Mouse (Mus musculus) hindbrain, embryonic 11.5 days (tissue): ENCODE data around the gene Rccd1. TPM values are rescaled to one million over a fixed set of nuclear protein-coding genes. Genes with fewer than 3 reads are reported as not detected.

ENCODE experiments used
- ATAC-seq: fragments of 200-750 bp; cut with Nextera tagmentation; 2 replicates; pipeline ENCODE4 v1.8.0; 2017; ENCODE audit warnings: mild to moderate bottlenecking, moderate TSS enrichment, moderate library complexity; ENCODE audit not compliant: low FRiP score
- DNase-seq: peaks from one replicate; pipeline ENCODE4 v3.0.0-alpha.2; 2015; ENCODE audit warnings: low spot score
- H3K27ac ChIP-seq: fragments of 300-500 bp; sonication (generic); 2 replicates; pipeline ENCODE4 v1.5.1; 2014; ENCODE audit warnings: mild to moderate bottlenecking, low read depth, low read length
- H3K27me3 ChIP-seq: fragments of 300-500 bp; sonication (generic); 2 replicates; pipeline ENCODE4 v1.6.1; 2014; ENCODE audit warnings: mild to moderate bottlenecking, low read length, moderate library complexity, mixed read lengths; ENCODE audit not compliant: control insufficient read depth, insufficient read depth
- H3K36me3 ChIP-seq: fragments of 300-500 bp; sonication (generic); 2 replicates; pipeline ENCODE4 v1.6.1; 2014; ENCODE audit warnings: mild to moderate bottlenecking, low read length, moderate library complexity, mixed read lengths; ENCODE audit not compliant: control insufficient read depth, insufficient read depth
- H3K4me1 ChIP-seq: fragments of 300-500 bp; sonication (generic); replicated peaks from 2 replicates; pipeline ENCODE4 v1.6.1; 2014; ENCODE audit warnings: low read length, mixed read lengths; ENCODE audit not compliant: control insufficient read depth, insufficient read depth
- H3K4me2 ChIP-seq: fragments of 300-500 bp; sonication (generic); replicated peaks from 2 replicates; pipeline ENCODE4 v1.6.1; 2014; ENCODE audit warnings: mild to moderate bottlenecking, low read depth, low read length
- H3K4me3 ChIP-seq: fragments of 300-500 bp; sonication (generic); 2 replicates; pipeline ENCODE4 v1.5.1; 2014; ENCODE audit warnings: low read depth, low read length
- H3K9ac ChIP-seq: fragments of 300-500 bp; sonication (generic); 2 replicates; pipeline ENCODE4 v1.6.1; 2014; ENCODE audit warnings: low read depth, low read length
- H3K9me3 ChIP-seq: fragments of 300-500 bp; sonication (generic); 2 replicates; pipeline ENCODE4 v1.6.1; 2016; ENCODE audit warnings: low read length; ENCODE audit not compliant: control insufficient read depth
- WGBS: fragments of 180-500 bp; shearing (Covaris S2); extraction: QIAGEN DNeasy Blood & Tissue Kit; methylation state at CpG from one replicate; pipeline ENCODE4 v1.1.7; 2014; 5-methylcytosine and 5-hydroxymethylcytosine counted together
- polyA plus RNA-seq: library from polyadenylated mRNA; unstranded; fragments of >200 nt; fragmentation: Nextera tagmentation; extraction: Ambion mirVana; gene quantifications from 2 replicates; pipeline ENCODE4 v1.2.1, GENCODE M21; 2014

Rccd1 gene
- polyA plus RNA-seq: 10.1 and 11.7 TPM in 2 replicates

- Histone ChIP-seq H3K4me2 (peak within 1 kb of the TSS; percentile 72), H3K4me1 (peaks cover 3% of the 10 kb centered on the region; the same call in 1 of the 2 replicates), H3K27ac (peak within 1 kb of the TSS; percentile 33; the same call in 1 of the 2 replicates), H3K27me3 (no peaks in the 10 kb centered on the region), H3K9me3 (no peaks in the 10 kb centered on the region), H3K4me3 (peak within 1 kb of the TSS; percentile 42), H3K9ac (peak within 1 kb of the TSS; percentile 76), H3K36me3 (peaks cover 9% of the 10 kb centered on the region; the same call in 1 of the 2 replicates)
- WGBS: 3% methylated on average over 38 of the region's 38 CpGs
- DNase-seq (peak; percentile 95), ATAC-seq (peak; percentile 99)
These were observed at the start of gene Rccd1 for GRCm38 (mm10) chr7:80324043-80324815. TSS of gene Rccd1 (minus strand) at chr7:80324454.

GRCm38 (mm10) chr7:80373850-80374249 is 49.6 kb upstream of the Rccd1 start:
- WGBS: 85% methylated on average over 12 of the region's 12 CpGs
- Histone ChIP-seq H3K36me3 (no peaks in the 10 kb centered on the region), H3K9ac (no peak overlapping the region), H3K4me3 (no peak overlapping the region), H3K9me3 (no peaks in the 10 kb centered on the region), H3K4me1 (no peaks in the 10 kb centered on the region), H3K27me3 (no peaks in the 10 kb centered on the region), H3K27ac (no peak overlapping the region), H3K4me2 (no peak overlapping the region)
- DNase-seq: no peak
- no peak for ATAC-seq

- H3K27me3 ChIP-seq: no peaks in the 10 kb centered on the region
- no peak overlapping the region for H3K4me3 ChIP-seq
- no peak overlapping the region for H3K9ac ChIP-seq
- ATAC-seq (no peak), DNase-seq (no peak)
- WGBS: 84% methylated on average over 4 of the region's 4 CpGs
- H3K27ac ChIP-seq: no peak overlapping the region
- no peaks in the 10 kb centered on the region for H3K36me3 ChIP-seq
- H3K4me2 ChIP-seq: no peak overlapping the region
- H3K9me3 ChIP-seq: no peaks in the 10 kb centered on the region
- no peaks in the 10 kb centered on the region for H3K4me1 ChIP-seq
These were observed 49.1 kb upstream of the Rccd1 start for GRCm38 (mm10) chr7:80373352-80373751.

- Histone ChIP-seq H3K4me1 (no peaks in the 10 kb centered on the region), H3K4me3 (no peak overlapping the region), H3K27me3 (no peaks in the 10 kb centered on the region), H3K9me3 (no peaks in the 10 kb centered on the region), H3K9ac (no peak overlapping the region), H3K4me2 (no peak overlapping the region), H3K27ac (no peak overlapping the region), H3K36me3 (no peaks in the 10 kb centered on the region; the same call in 1 of the 2 replicates)
- DNase-seq (no peak), ATAC-seq (no peak)
- WGBS: 49% methylated on average over 2 of the region's 2 CpGs
These were observed 48.4 kb upstream of the Rccd1 start for GRCm38 (mm10) chr7:80372667-80373066.

- Histone ChIP-seq H3K4me2 (no peak overlapping the region), H3K27ac (no peak overlapping the region), H3K36me3 (no peaks in the 10 kb centered on the region; the same call in 1 of the 2 replicates), H3K4me1 (no peaks in the 10 kb centered on the region), H3K4me3 (no peak overlapping the region), H3K9ac (no peak overlapping the region), H3K27me3 (no peaks in the 10 kb centered on the region), H3K9me3 (no peaks in the 10 kb centered on the region)
- ATAC-seq (no peak), DNase-seq (no peak)
- 78% methylated on average over 3 of the region's 3 CpGs for WGBS
These were observed 47.9 kb upstream of the Rccd1 start for GRCm38 (mm10) chr7:80372166-80372565.

GRCm38 (mm10) chr7:80371041-80371751 is 46.9 kb upstream of the Rccd1 start, which contains the start of gene Man2a2:
TSS of gene Man2a2 (minus strand) at chr7:80371375.
- WGBS: under 1% methylated on average over 61 of the region's 86 CpGs

GRCm38 (mm10) chr7:80370649-80371040 is 46.4 kb upstream of the Rccd1 start:
- DNase-seq (peak; percentile 73), ATAC-seq (peak; percentile 62)
- H3K9ac ChIP-seq: peak overlapping the region; percentile 92
- H3K9me3 ChIP-seq: no peaks in the 10 kb centered on the region
- H3K4me1 ChIP-seq: no peaks in the 10 kb centered on the region
- H3K4me2 ChIP-seq: peak overlapping the region; percentile 82
- H3K36me3 ChIP-seq: peaks cover 7% of the 10 kb centered on the region; the same call in 1 of the 2 replicates
- peak overlapping the region; percentile 68; the same call in 1 of the 2 replicates for H3K27ac ChIP-seq
- 0% methylated on average over 29 of the region's 31 CpGs for WGBS
- H3K27me3 ChIP-seq: no peaks in the 10 kb centered on the region
- H3K4me3 ChIP-seq: peak overlapping the region; percentile 88

More at GRCm38 (mm10) chr7:80371041-80371751, 46.9 kb upstream of the Rccd1 start, which contains the start of gene Man2a2:
- peak within 1 kb of the TSS; percentile 92 for H3K9ac ChIP-seq
- peaks cover 4% of the 10 kb centered on the region; the same call in 1 of the 2 replicates for H3K36me3 ChIP-seq
- H3K9me3 ChIP-seq: no peaks in the 10 kb centered on the region
- H3K4me2 ChIP-seq: peak within 1 kb of the TSS; percentile 82
- H3K27me3 ChIP-seq: no peaks in the 10 kb centered on the region
- H3K4me1 ChIP-seq: no peaks in the 10 kb centered on the region
- peak within 1 kb of the TSS; percentile 88 for H3K4me3 ChIP-seq
- ATAC-seq: peak; percentile 81
- peak; percentile 86 for DNase-seq
- peak within 1 kb of the TSS; percentile 68; the same call in 1 of the 2 replicates for H3K27ac ChIP-seq

GRCm38 (mm10) chr7:80369967-80370431 is 45.7 kb upstream of the Rccd1 start:
- DNase-seq (no peak), ATAC-seq (0 out of 2 replicates have a peak, but pooled peaks have one; percentile 1)
- no peaks in the 10 kb centered on the region for H3K9me3 ChIP-seq
- H3K9ac ChIP-seq: peak overlapping the region; percentile 92
- no peaks in the 10 kb centered on the region for H3K4me1 ChIP-seq
- peaks cover 7% of the 10 kb centered on the region; the same call in 1 of the 2 replicates for H3K36me3 ChIP-seq
- no peak overlapping the region for H3K27ac ChIP-seq
- peak overlapping the region; percentile 82 for H3K4me2 ChIP-seq
- no peaks in the 10 kb centered on the region for H3K27me3 ChIP-seq
- H3K4me3 ChIP-seq: peak overlapping the region; percentile 88
- 65% methylated on average over 4 of the region's 4 CpGs for WGBS
